Mouse (Mus musculus): Measurements from ENCODE around the gene Orai1. TPM values are rescaled to one million over a fixed set of nuclear protein-coding genes. Genes with fewer than 3 reads are reported as not detected.

The Orai1 gene
- total and polyA plus RNA-seq, 2 experiments from 2014 or later = 21.2 to 23.9 TPM

GRCm38 (mm10) chr5:123019336-123020016, 4.6 kb downstream of the Orai1 start:
- WGBS = 24% methylated on average over 10 of the region's 10 CpGs
- no peaks in the 10 kb centered on the region for H3K36me3 ChIP-seq (replicated peaks; ENCODE audit: control insufficient read depth, insufficient read depth, low read length)
- ATAC-seq (ENCODE audit: insufficient read depth, low read depth) (no peak), DNase-seq (ENCODE audit: low spot score) (peak; percentile 58)
- TF ChIP-seq EP300 (IDR thresholded peaks at IDR 0.05; ENCODE audit: low read depth) = no peak
- H3K27me3 ChIP-seq (ENCODE audit: control insufficient read depth, insufficient read depth, low read length) = no peaks in the 10 kb centered on the region
- H3K4me2 ChIP-seq (ENCODE audit: low read depth, low read length) = peak overlapping the region; percentile 26
- H3K9ac ChIP-seq (replicated peaks; ENCODE audit: low read depth, low read length) = no peak overlapping the region; the same call in 1 of the 2 replicates
- H3K27ac ChIP-seq (ENCODE audit: low read depth) = peak overlapping the region; percentile 78
- no peak overlapping the region for H3K4me3 ChIP-seq (ENCODE audit: low read depth, low read length)
- no peaks in the 10 kb centered on the region for H3K9me3 ChIP-seq (replicated peaks; ENCODE audit: control insufficient read depth, low read length)
- peaks cover 36% of the 10 kb centered on the region for H3K4me1 ChIP-seq (ENCODE audit: control insufficient read depth, insufficient read depth)

GRCm38 (mm10) chr5:123020426-123020825, 5.6 kb downstream of the Orai1 start:
- Histone ChIP-seq H3K27ac (ENCODE audit: low read depth) (0 out of 2 replicates have a peak overlapping the region, but pooled peaks have one; percentile 30), H3K4me3 (ENCODE audit: low read depth, low read length) (no peak overlapping the region), H3K36me3 (replicated peaks; ENCODE audit: control insufficient read depth, insufficient read depth, low read length) (no peaks in the 10 kb centered on the region), H3K9ac (replicated peaks; ENCODE audit: low read depth, low read length) (no peak overlapping the region), H3K27me3 (ENCODE audit: control insufficient read depth, insufficient read depth, low read length) (no peaks in the 10 kb centered on the region), H3K9me3 (replicated peaks; ENCODE audit: control insufficient read depth, low read length) (no peaks in the 10 kb centered on the region), H3K4me2 (ENCODE audit: low read depth, low read length) (no peak overlapping the region), H3K4me1 (ENCODE audit: control insufficient read depth, insufficient read depth) (peaks cover 35% of the 10 kb centered on the region)
- WGBS = 91% methylated on average over 5 of the region's 5 CpGs
- ATAC-seq (ENCODE audit: insufficient read depth, low read depth) (no peak), DNase-seq (ENCODE audit: low spot score) (no peak)
- TF ChIP-seq CTCF (IDR thresholded peaks at IDR 0.05; ENCODE audit: low read depth) = no peak
- no peak for TF ChIP-seq EP300 (IDR thresholded peaks at IDR 0.05; ENCODE audit: low read depth)

GRCm38 (mm10) chr5:123021438-123021837, 6.6 kb downstream of the Orai1 start:
- Histone ChIP-seq H3K4me1 (ENCODE audit: control insufficient read depth, insufficient read depth) (peaks cover 28% of the 10 kb centered on the region), H3K4me2 (ENCODE audit: low read depth, low read length) (no peak overlapping the region), H3K27me3 (ENCODE audit: control insufficient read depth, insufficient read depth, low read length) (no peaks in the 10 kb centered on the region), H3K27ac (ENCODE audit: low read depth) (no peak overlapping the region), H3K4me3 (ENCODE audit: low read depth, low read length) (no peak overlapping the region), H3K9me3 (replicated peaks; ENCODE audit: control insufficient read depth, low read length) (no peaks in the 10 kb centered on the region), H3K36me3 (replicated peaks; ENCODE audit: control insufficient read depth, insufficient read depth, low read length) (no peaks in the 10 kb centered on the region), H3K9ac (replicated peaks; ENCODE audit: low read depth, low read length) (no peak overlapping the region)
- 85% methylated on average over 7 of the region's 7 CpGs for WGBS
- TF ChIP-seq EP300 (IDR thresholded peaks at IDR 0.05; ENCODE audit: low read depth) = no peak
- TF ChIP-seq CTCF (IDR thresholded peaks at IDR 0.05; ENCODE audit: low read depth) = no peak
- DNase-seq (ENCODE audit: low spot score) = no peak
- no peak for ATAC-seq (ENCODE audit: insufficient read depth, low read depth)

- TF ChIP-seq EP300 (IDR thresholded peaks at IDR 0.05; ENCODE audit: low read depth) = no peak
- TF ChIP-seq CTCF (IDR thresholded peaks at IDR 0.05; ENCODE audit: low read depth) = no peak
- DNase-seq (ENCODE audit: low spot score) = peak; percentile 30
- no peaks in the 10 kb centered on the region for H3K9me3 ChIP-seq (replicated peaks; ENCODE audit: control insufficient read depth, low read length)
- 57% methylated on average over 6 of the region's 6 CpGs for WGBS
- no peak overlapping the region for H3K27ac ChIP-seq (ENCODE audit: low read depth)
- no peak overlapping the region for H3K9ac ChIP-seq (replicated peaks; ENCODE audit: low read depth, low read length)
- peak; percentile 28; the same call in 1 of the 2 replicates for ATAC-seq (ENCODE audit: insufficient read depth, low read depth)
- H3K4me3 ChIP-seq (ENCODE audit: low read depth, low read length) = no peak overlapping the region
- peaks cover 27% of the 10 kb centered on the region for H3K4me1 ChIP-seq (ENCODE audit: control insufficient read depth, insufficient read depth)
- no peaks in the 10 kb centered on the region for H3K36me3 ChIP-seq (replicated peaks; ENCODE audit: control insufficient read depth, insufficient read depth, low read length)
- H3K4me2 ChIP-seq (ENCODE audit: low read depth, low read length) = no peak overlapping the region
- no peaks in the 10 kb centered on the region for H3K27me3 ChIP-seq (ENCODE audit: control insufficient read depth, insufficient read depth, low read length)
These were observed 8.2 kb downstream of the Orai1 start for GRCm38 (mm10) chr5:123023049-123023448.

- no peak for TF ChIP-seq CTCF (IDR thresholded peaks at IDR 0.05; ENCODE audit: low read depth)
- no peak for TF ChIP-seq EP300 (IDR thresholded peaks at IDR 0.05; ENCODE audit: low read depth)
- 86% methylated on average over 6 of the region's 6 CpGs for WGBS
- H3K4me1 ChIP-seq (ENCODE audit: control insufficient read depth, insufficient read depth) = peaks cover 19% of the 10 kb centered on the region
- no peaks in the 10 kb centered on the region for H3K27me3 ChIP-seq (ENCODE audit: control insufficient read depth, insufficient read depth, low read length)
- H3K9me3 ChIP-seq (replicated peaks; ENCODE audit: control insufficient read depth, low read length) = no peaks in the 10 kb centered on the region
- H3K4me3 ChIP-seq (ENCODE audit: low read depth, low read length) = no peak overlapping the region
- H3K9ac ChIP-seq (replicated peaks; ENCODE audit: low read depth, low read length) = no peak overlapping the region
- DNase-seq (ENCODE audit: low spot score) (no peak), ATAC-seq (ENCODE audit: insufficient read depth, low read depth) (no peak)
- H3K27ac ChIP-seq (ENCODE audit: low read depth) = no peak overlapping the region
- H3K36me3 ChIP-seq (replicated peaks; ENCODE audit: control insufficient read depth, insufficient read depth, low read length) = peaks cover 7% of the 10 kb centered on the region; the same call in 1 of the 2 replicates
- no peak overlapping the region for H3K4me2 ChIP-seq (ENCODE audit: low read depth, low read length)
These were observed 9.4 kb downstream of the Orai1 start for GRCm38 (mm10) chr5:123024312-123024711.
